12 mouse cellular contexts compared by ENCODE assay signal in genomic region chr4:105181659-105182167, GRCm38 (mm10). TPM values are rescaled to one million over a fixed set of nuclear protein-coding genes. Genes with fewer than 3 reads are reported as not detected.
DNase-seq lines count a peak whose midpoint lies in the region; ATAC-seq and TF ChIP-seq lines count a peak whose summit lies in the region.
"Had no signal": no experiment of that assay in that cellular context is flagged by ENCODE, and none has a peak within 500 bp of the region (broad histone marks: within the 10 kb centered on the region; RNA-seq: fewer than 3 reads in every experiment).

No protein-coding gene starts in this region.

- peaks cover 16% of the 10 kb centered on the region for H3K36me3 ChIP-seq in forebrain, embryonic 13.5 days (ENCODE audit: poor library complexity, severe bottlenecking)
- no peaks in the 10 kb centered on the region for H3K36me3 ChIP-seq in hindbrain, embryonic 16.5 days (ENCODE audit: control insufficient read depth, insufficient read depth, low read length)
- H3K36me3 ChIP-seq in neural tube, embryonic 13.5 days = no peaks in the 10 kb centered on the region

- intact Hi-C loops in left cerebral cortex, adult 2 months (cut with DNase I) = no loop called here

- H3K9me3 ChIP-seq in forebrain, embryonic 13.5 days (replicated peaks) = no peaks in the 10 kb centered on the region
- H3K9me3 ChIP-seq in hindbrain, embryonic 16.5 days (ENCODE audit: control insufficient read depth, low read length) = no peaks in the 10 kb centered on the region
- no peaks in the 10 kb centered on the region for H3K9me3 ChIP-seq in neural tube, embryonic 13.5 days
- H3K9me3 ChIP-seq: megakaryocyte, embryonic 14.5 days had no signal

- ATAC-seq in forebrain, embryonic 13.5 days = peak; percentile 26; the same call in 1 of the 2 replicates
- ATAC-seq in hindbrain, embryonic 16.5 days = peak; percentile 16; the same call in 1 of the 2 replicates
- ATAC-seq in neural tube, embryonic 13.5 days (ENCODE audit: low read depth) = peak; percentile 34; the same call in 1 of the 2 replicates

- H3K9ac ChIP-seq in forebrain, embryonic 13.5 days = peak overlapping the region; percentile 27
- H3K9ac ChIP-seq in hindbrain, embryonic 16.5 days (ENCODE audit: low read depth, low read length) = 0 out of 2 replicates have a peak overlapping the region, but pooled peaks have one; percentile 7
- peak overlapping the region; percentile 45; the same call in 1 of the 2 replicates for H3K9ac ChIP-seq in neural tube, embryonic 13.5 days
- H3K9ac ChIP-seq: lung, embryonic 14.5 days had no signal

- DNase-seq in left cerebral cortex, adult 2 months (ENCODE audit: extremely low spot score in 1 of 2, low spot score in 2 of 2) = no peak
- DNase-seq in left cerebral cortex, adult 11 months (ENCODE audit: low spot score) = no peak
- no peak for DNase-seq in lung, postnatal 36 days
- DNase-seq in cerebellum, adult 9-10 months = no peak
- DNase-seq in thymus, postnatal 0 days (ENCODE audit: low spot score) = no peak
- DNase-seq: kidney, postnatal 10 days; lung, embryonic 14.5 days; thymus, postnatal 4 days had no signal

- peak overlapping the region; percentile 70 for H3K27ac ChIP-seq in left cerebral cortex, adult 2 months
- peak overlapping the region; percentile 96 for H3K27ac ChIP-seq in forebrain, embryonic 13.5 days
- H3K27ac ChIP-seq in hindbrain, embryonic 16.5 days (ENCODE audit: low read depth, low read length) = peak overlapping the region; percentile 68
- peak overlapping the region; percentile 93 for H3K27ac ChIP-seq in neural tube, embryonic 13.5 days (replicated peaks)

- 5% methylated on average over 3 of the region's 3 CpGs for WGBS in forebrain, embryonic 13.5 days
- WGBS in hindbrain, embryonic 16.5 days = 14% methylated on average over 3 of the region's 3 CpGs
- WGBS in neural tube, embryonic 13.5 days = 20% methylated on average over 3 of the region's 3 CpGs

- H3K4me1 ChIP-seq in forebrain, embryonic 13.5 days = peaks cover 89% of the 10 kb centered on the region
- peaks cover 23% of the 10 kb centered on the region for H3K4me1 ChIP-seq in hindbrain, embryonic 16.5 days (ENCODE audit: control insufficient read depth, insufficient read depth, low read depth, low read length)
- H3K4me1 ChIP-seq in neural tube, embryonic 13.5 days (replicated peaks) = peaks cover 82% of the 10 kb centered on the region

- no peaks in the 10 kb centered on the region for H3K27me3 ChIP-seq in forebrain, embryonic 13.5 days
- no peaks in the 10 kb centered on the region for H3K27me3 ChIP-seq in hindbrain, embryonic 16.5 days (replicated peaks; ENCODE audit: control insufficient read depth, insufficient read depth, low read length)
- H3K27me3 ChIP-seq in neural tube, embryonic 13.5 days = no peaks in the 10 kb centered on the region
- H3K27me3 ChIP-seq: megakaryocyte, embryonic 14.5 days had no signal

- H3K4me2 ChIP-seq in forebrain, embryonic 13.5 days = peak overlapping the region; percentile 46
- peak overlapping the region; percentile 28 for H3K4me2 ChIP-seq in hindbrain, embryonic 16.5 days (ENCODE audit: low read length)
- H3K4me2 ChIP-seq in neural tube, embryonic 13.5 days = peak overlapping the region; percentile 39
- H3K4me2 ChIP-seq: lung, embryonic 14.5 days had no signal

- no peak overlapping the region for H3K4me3 ChIP-seq in left cerebral cortex, adult 2 months
- no peak overlapping the region for H3K4me3 ChIP-seq in forebrain, embryonic 13.5 days
- no peak overlapping the region for H3K4me3 ChIP-seq in hindbrain, embryonic 16.5 days (ENCODE audit: low read length)
- H3K4me3 ChIP-seq in neural tube, embryonic 13.5 days = 0 out of 2 replicates have a peak overlapping the region, but pooled peaks have one; percentile 1
- H3K4me3 ChIP-seq: megakaryocyte, embryonic 14.5 days had no signal

- TF ChIP-seq CTCF in left cerebral cortex, adult 2 months (IDR thresholded peaks at IDR 0.05) = no peak

RNA-seq across cellular contexts. Expression of gene Plpp3, which starts 24.6 kb away (rescaled TPM):
- 100 to 1,000 TPM; 153 to 180 TPM for total RNA-seq in left cerebral cortex, adult 2 months (2021)
- polyA plus RNA-seq in forebrain, embryonic 13.5 days (2015; fragmentation: Nextera tagmentation; extraction: Ambion mirVana) = 85.7 and 87.9 TPM in 2 replicates
- polyA plus RNA-seq in hindbrain, embryonic 16.5 days (2015; fragmentation: Nextera tagmentation; extraction: Ambion mirVana) = 114 and 122 TPM in 2 replicates
- polyA plus RNA-seq in neural tube, embryonic 13.5 days (2015; fragmentation: Nextera tagmentation; extraction: Ambion mirVana) = 70.9 and 78.5 TPM in 2 replicates
- 22.5 and 22.7 TPM in 2 replicates for polyA plus RNA-seq in thymus, postnatal 0 days (2015; fragmentation: Nextera tagmentation; extraction: Ambion mirVana)
